Mouse (Mus musculus) neural tube, postnatal 0 days (tissue): ENCODE data around the gene Slc12a1. TPM values are rescaled to one million over a fixed set of nuclear protein-coding genes. Genes with fewer than 3 reads are reported as not detected.

Experiments used
- polyA plus RNA-seq: library from polyadenylated mRNA; unstranded; fragments of >200 nt; fragmentation: Nextera tagmentation; extraction: Ambion mirVana; gene quantifications from 2 replicates; pipeline ENCODE4 v1.2.1, GENCODE M21; 2015

Slc12a1 gene
- 0.04 and 0.15 TPM in 2 replicates for polyA plus RNA-seq

DNA sequence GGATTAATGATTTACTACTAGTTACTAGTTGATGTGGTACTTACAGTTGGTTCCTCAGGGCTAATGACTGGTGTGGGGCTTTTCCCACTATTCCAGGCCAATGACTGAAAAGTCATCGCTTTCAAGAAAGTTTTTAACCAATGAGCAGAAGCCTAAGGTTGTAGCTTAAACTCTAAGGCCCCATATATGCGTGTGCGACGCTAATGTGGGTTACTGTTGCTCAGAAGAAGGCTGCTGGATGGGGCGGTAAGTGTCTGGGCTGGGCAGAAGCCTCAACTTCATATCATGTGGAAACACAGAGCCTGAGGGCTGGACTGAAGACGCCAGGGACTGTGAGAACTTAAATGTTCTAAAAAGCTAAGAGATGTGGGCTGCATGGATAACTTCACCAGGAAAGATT is at the start of gene Slc12a1:
Slc12a1 (plus strand) TSS at position 118 of the 400 bp plus-strand sequence.

DNA sequence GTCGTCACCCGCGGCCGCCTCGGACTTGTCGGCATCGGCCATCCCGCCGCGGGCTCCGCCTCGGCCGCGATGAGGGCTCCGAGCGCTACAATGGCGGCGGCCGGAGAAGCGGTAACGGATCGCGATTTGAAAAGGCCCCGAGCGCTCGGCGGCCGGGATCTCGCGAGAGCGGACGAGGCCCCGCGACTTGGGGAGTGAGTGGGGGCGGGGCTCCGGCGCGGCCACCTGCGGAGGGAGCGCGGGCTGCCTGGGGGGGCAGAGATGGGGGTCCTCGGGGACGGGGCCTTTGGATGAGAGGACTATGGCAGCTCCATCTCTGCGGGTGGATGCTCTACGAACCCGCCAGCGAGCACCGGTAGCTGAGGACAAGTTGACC is 28.8 kb upstream of the Slc12a1 start, which contains the start of gene Myef2:
Myef2 (minus strand) TSS at position 185 of the 376 bp plus-strand sequence.

DNA sequence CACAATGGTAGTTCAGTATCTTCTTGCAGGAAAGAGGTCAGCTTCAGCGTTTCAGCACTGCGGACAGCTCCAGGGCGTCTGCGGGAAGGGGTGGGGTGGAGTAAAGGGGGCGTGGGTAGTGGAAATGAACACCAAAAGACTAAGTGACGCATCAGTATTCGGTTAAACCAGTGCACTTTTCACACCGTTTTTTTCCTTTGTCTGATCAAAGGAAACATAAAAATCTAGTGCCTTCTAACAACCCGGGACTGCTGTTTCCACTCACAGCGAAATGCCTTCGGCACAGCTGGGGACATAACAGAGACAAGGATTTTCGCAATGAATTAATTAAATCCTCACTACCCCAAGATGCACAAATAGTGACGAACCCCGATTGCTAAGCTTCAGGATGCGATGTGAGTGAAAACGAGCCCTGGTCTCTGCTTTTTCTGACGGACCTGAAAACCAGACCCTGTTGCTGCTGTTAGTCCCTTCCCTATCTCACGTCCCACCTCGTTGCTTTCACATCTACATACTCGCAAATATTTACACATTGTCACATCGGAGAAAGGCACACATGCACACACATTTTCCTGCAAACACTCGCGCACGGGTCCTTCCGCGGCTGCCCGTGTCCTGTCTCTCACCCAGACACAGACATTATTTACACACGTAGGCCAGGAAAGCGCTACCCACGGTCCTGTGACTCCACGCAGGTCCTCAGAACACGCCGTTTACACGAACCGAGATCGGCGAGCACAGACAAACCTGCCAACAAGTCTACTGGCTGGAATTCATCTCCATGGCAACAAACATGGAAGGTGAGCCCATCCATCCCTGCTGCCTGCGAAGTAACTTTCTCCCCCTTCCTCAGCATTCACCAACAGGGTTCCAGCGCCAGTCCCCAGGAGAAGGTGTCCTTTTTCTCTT is 16.1 kb upstream of the Slc12a1 start, which contains the start of gene Ctxn2:
Ctxn2 (plus strand) TSS at position 790 of the 909 bp plus-strand sequence.

DNA sequence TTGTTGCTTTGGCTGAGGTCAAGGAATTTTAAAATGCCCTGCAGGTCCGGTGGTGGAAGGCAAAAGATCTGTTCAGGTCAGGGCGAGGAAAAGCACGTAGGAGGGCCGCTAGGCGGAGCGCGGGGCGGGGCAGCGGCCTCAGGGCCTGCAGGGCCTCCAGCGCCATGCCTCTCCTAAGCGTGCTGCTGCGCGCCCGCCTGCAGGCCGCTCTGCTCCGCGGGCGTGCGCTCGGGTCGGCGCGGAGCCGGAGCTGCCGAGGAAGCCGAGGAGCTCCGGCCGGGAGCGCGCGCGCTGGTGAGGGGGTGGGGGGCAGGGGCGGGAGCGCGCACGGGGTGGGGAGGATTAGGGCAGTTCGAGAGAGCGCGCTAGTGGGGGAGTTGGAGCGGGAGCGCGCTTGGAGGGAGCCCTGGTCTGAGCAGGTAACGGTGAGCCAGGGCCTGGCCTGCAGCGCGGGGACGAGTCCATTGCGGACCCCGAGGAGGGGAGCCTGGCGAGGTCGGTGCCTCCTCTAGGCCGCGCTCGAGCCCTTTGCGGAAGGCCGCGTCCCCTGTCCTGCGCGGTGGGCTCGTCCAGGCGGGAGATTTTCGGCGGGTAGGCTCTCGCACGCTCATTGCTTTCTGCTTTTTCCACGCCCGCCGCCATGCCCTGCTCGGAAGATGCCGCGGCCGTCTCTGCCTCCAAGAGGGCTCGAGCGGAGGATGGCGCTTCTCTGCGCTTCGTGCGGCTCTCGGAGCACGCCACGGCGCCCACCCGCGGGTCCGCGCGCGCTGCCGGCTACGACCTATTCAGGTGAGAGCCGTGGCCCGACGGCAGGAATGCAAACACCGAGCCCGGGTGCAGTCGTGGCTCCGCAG is 95.0 kb downstream of the Slc12a1 start, which contains the start of gene Dut:
Dut (plus strand) TSS at position 83 of the 854 bp plus-strand sequence.

Other genes starting within 250 kb of the Slc12a1 start
- gene Slc24a5, start 84.4 kb upstream of the Slc12a1 start, polyA plus RNA-seq = 3.0 and 3.5 TPM in 2 replicates
- 130 and 133 TPM in 2 replicates for gene Myef2, start 28.8 kb upstream of the Slc12a1 start, polyA plus RNA-seq
- gene Ctxn2, start 15.8 kb upstream of the Slc12a1 start, polyA plus RNA-seq = 62.6 and 66.3 TPM in 2 replicates
- 66.8 and 69.3 TPM in 2 replicates for gene Dut, start 94.7 kb downstream of the Slc12a1 start, polyA plus RNA-seq